In genomic region chr14:22074229-22074628, GRCm38 (mm10) we compare ENCODE assay signal across 12 mouse cellular contexts. TPM values are rescaled to one million over a fixed set of nuclear protein-coding genes. Genes with fewer than 3 reads are reported as not detected.
DNase-seq lines count a peak whose midpoint lies in the region; ATAC-seq and TF ChIP-seq lines count a peak whose summit lies in the region.
"Had no signal": no experiment of that assay in that cellular context is flagged by ENCODE, and none has a peak within 500 bp of the region (broad histone marks: within the 10 kb centered on the region; RNA-seq: fewer than 3 reads in every experiment).

No protein-coding gene starts in this region.

- no peaks in the 10 kb centered on the region for H3K36me3 ChIP-seq in kidney, embryonic 16.5 days (ENCODE audit: insufficient read depth, low read length)
- H3K36me3 ChIP-seq in kidney, embryonic 14.5 days (ENCODE audit: control insufficient read depth, insufficient read depth, low read length) = no peaks in the 10 kb centered on the region
- no peaks in the 10 kb centered on the region for H3K36me3 ChIP-seq in forebrain, postnatal 0 days (ENCODE audit: insufficient read depth)
- no peaks in the 10 kb centered on the region for H3K36me3 ChIP-seq in limb, embryonic 13.5 days
- H3K36me3 ChIP-seq in heart, embryonic 10.5 days = no peaks in the 10 kb centered on the region
- H3K36me3 ChIP-seq: liver, embryonic 15.5 days had no signal

- no peak overlapping the region for H3K4me3 ChIP-seq in kidney, embryonic 16.5 days (ENCODE audit: low read length)
- H3K4me3 ChIP-seq in kidney, embryonic 14.5 days (ENCODE audit: low read length) = no peak overlapping the region
- H3K4me3 ChIP-seq in forebrain, postnatal 0 days (ENCODE audit: low read depth, low read length) = no peak overlapping the region
- no peak overlapping the region for H3K4me3 ChIP-seq in limb, embryonic 13.5 days
- H3K4me3 ChIP-seq in heart, embryonic 10.5 days = no peak overlapping the region
- H3K4me3 ChIP-seq: liver, embryonic 15.5 days had no signal

- WGBS in kidney, embryonic 16.5 days = 40% methylated on average over 16 of the region's 16 CpGs
- WGBS in kidney, embryonic 14.5 days = 32% methylated on average over 16 of the region's 16 CpGs
- WGBS in forebrain, postnatal 0 days = 15% methylated on average over 16 of the region's 16 CpGs
- WGBS in limb, embryonic 13.5 days = 16% methylated on average over 16 of the region's 16 CpGs
- WGBS in heart, embryonic 10.5 days = 60% methylated on average over 16 of the region's 16 CpGs

- peak overlapping the region; percentile 17; the same call in 1 of the 2 replicates for H3K4me2 ChIP-seq in kidney, embryonic 16.5 days (replicated peaks; ENCODE audit: low read depth, low read length)
- no peak overlapping the region for H3K4me2 ChIP-seq in kidney, embryonic 14.5 days (replicated peaks; ENCODE audit: low read depth, low read length)
- peak overlapping the region; percentile 30; the same call in 1 of the 2 replicates for H3K4me2 ChIP-seq in forebrain, postnatal 0 days (ENCODE audit: low read depth)
- peak overlapping the region; percentile 36 for H3K4me2 ChIP-seq in limb, embryonic 13.5 days (replicated peaks)
- H3K4me2 ChIP-seq: liver, embryonic 15.5 days had no signal

- H3K9ac ChIP-seq in kidney, embryonic 16.5 days (replicated peaks; ENCODE audit: low read length) = no peak overlapping the region; the same call in 1 of the 2 replicates
- H3K9ac ChIP-seq in kidney, embryonic 14.5 days (ENCODE audit: low read depth, low read length) = no peak overlapping the region
- H3K9ac ChIP-seq in forebrain, postnatal 0 days = no peak overlapping the region
- no peak overlapping the region for H3K9ac ChIP-seq in limb, embryonic 13.5 days
- H3K9ac ChIP-seq: liver, embryonic 15.5 days had no signal

- peaks cover 3% of the 10 kb centered on the region for H3K27me3 ChIP-seq in kidney, embryonic 16.5 days (ENCODE audit: insufficient read depth, low read length)
- H3K27me3 ChIP-seq in kidney, embryonic 14.5 days (ENCODE audit: control insufficient read depth, insufficient read depth, low read length) = no peaks in the 10 kb centered on the region
- no peaks in the 10 kb centered on the region; the same call in none of the 2 replicates for H3K27me3 ChIP-seq in forebrain, postnatal 0 days (ENCODE audit: insufficient read depth, low read length)
- H3K27me3 ChIP-seq in limb, embryonic 13.5 days = peaks cover 52% of the 10 kb centered on the region
- peaks cover 34% of the 10 kb centered on the region for H3K27me3 ChIP-seq in heart, embryonic 10.5 days (ENCODE audit: insufficient read depth, poor library complexity, severe bottlenecking)
- H3K27me3 ChIP-seq: liver, embryonic 15.5 days had no signal

- ATAC-seq in kidney, embryonic 16.5 days (ENCODE audit: low FRiP score, low TSS enrichment) = no peak
- no peak for ATAC-seq in kidney, embryonic 14.5 days (ENCODE audit: low FRiP score, low TSS enrichment)
- no peak for ATAC-seq in forebrain, postnatal 0 days
- no peak for ATAC-seq in limb, embryonic 13.5 days (ENCODE audit: low FRiP score, low read depth)

- H3K4me1 ChIP-seq in kidney, embryonic 16.5 days (ENCODE audit: insufficient read depth, low read length) = peaks cover 4% of the 10 kb centered on the region; the same call in 1 of the 2 replicates
- no peaks in the 10 kb centered on the region; the same call in 1 of the 2 replicates for H3K4me1 ChIP-seq in kidney, embryonic 14.5 days (ENCODE audit: control insufficient read depth, insufficient read depth, low read length)
- 0 out of 2 replicates have a peak, but pooled peaks cover 3% of the 10 kb centered on the region for H3K4me1 ChIP-seq in forebrain, postnatal 0 days (ENCODE audit: insufficient read depth)
- H3K4me1 ChIP-seq in limb, embryonic 13.5 days = peaks cover 25% of the 10 kb centered on the region
- H3K4me1 ChIP-seq in heart, embryonic 10.5 days = peaks cover 5% of the 10 kb centered on the region
- H3K4me1 ChIP-seq: liver, embryonic 15.5 days had no signal

- DNase-seq in forebrain, postnatal 0 days = peak; percentile 18
- peak; percentile 48 for DNase-seq in retina, embryonic 14.5 days (ENCODE audit: low spot score)
- no peak for DNase-seq in urinary bladder, adult 2 months (ENCODE audit: low spot score)
- DNase-seq in layer of hippocampus, postnatal 36 days = no peak
- no peak for DNase-seq in heart, embryonic 10.5 days (ENCODE audit: low spot score)
- DNase-seq: cerebellum, postnatal 14 days; kidney, postnatal 14 days; thymus, postnatal 14 days had no signal

- H3K9me3 ChIP-seq in kidney, embryonic 16.5 days (ENCODE audit: low read length) = no peaks in the 10 kb centered on the region
- H3K9me3 ChIP-seq in kidney, embryonic 14.5 days (ENCODE audit: control insufficient read depth, low read length) = no peaks in the 10 kb centered on the region
- H3K9me3 ChIP-seq in forebrain, postnatal 0 days (ENCODE audit: low read length) = no peaks in the 10 kb centered on the region
- H3K9me3 ChIP-seq in limb, embryonic 13.5 days = no peaks in the 10 kb centered on the region
- no peaks in the 10 kb centered on the region for H3K9me3 ChIP-seq in heart, embryonic 10.5 days
- H3K9me3 ChIP-seq: liver, embryonic 15.5 days had no signal

- TF ChIP-seq CTCF in forebrain, postnatal 0 days (IDR thresholded peaks at IDR 0.05; ENCODE audit: low read depth) = no peak

- H3K27ac ChIP-seq in kidney, embryonic 16.5 days (ENCODE audit: low read length) = no peak overlapping the region
- no peak overlapping the region for H3K27ac ChIP-seq in kidney, embryonic 14.5 days (ENCODE audit: low read depth, low read length)
- no peak overlapping the region for H3K27ac ChIP-seq in forebrain, postnatal 0 days (ENCODE audit: low read depth, low read length)
- no peak overlapping the region for H3K27ac ChIP-seq in limb, embryonic 13.5 days
- H3K27ac ChIP-seq in heart, embryonic 10.5 days = no peak overlapping the region
- H3K27ac ChIP-seq: liver, embryonic 15.5 days had no signal

RNA-seq across cellular contexts. Expression of gene Lrmda, which starts 54.7 kb away (rescaled TPM):
- 0.45 and 0.76 TPM in 2 replicates for polyA plus RNA-seq in kidney, embryonic 16.5 days (2015; fragmentation: Nextera tagmentation; extraction: Ambion mirVana)
- polyA plus RNA-seq in kidney, embryonic 14.5 days (2014; fragmentation: Nextera tagmentation; extraction: Ambion mirVana) = 0.29 and 0.53 TPM in 2 replicates
- total RNA-seq in forebrain, postnatal 0 days (2014; rRNA removed) = 0.15 TPM in 1 of 2 replicates, not detected in the other
- 0.18 and 0.28 TPM in 2 replicates for polyA plus RNA-seq in forebrain, postnatal 0 days (2015; fragmentation: Nextera tagmentation; extraction: Ambion mirVana)
- polyA plus RNA-seq in limb, embryonic 13.5 days (2015; fragmentation: Nextera tagmentation; extraction: Ambion mirVana) = 0.36 and 0.38 TPM in 2 replicates
- 0.74 and 1.3 TPM in 2 replicates for polyA plus RNA-seq in urinary bladder, adult 2 months (2012; rRNA removed)
- total RNA-seq in layer of hippocampus, postnatal 36 days (2021) = 1 to 10 TPM in 1 of 2 experiments, under 1 TPM in 1; 0.87 to 1.0 TPM
- 0.60 and 1.1 TPM in 2 replicates for polyA plus RNA-seq in heart, embryonic 10.5 days (2016; fragmentation: Nextera tagmentation; extraction: Ambion mirVana)

Comparison
In these comparisons a context has a peak if more than half of its experiments do, and no peak if none do; other contexts are left out.
1. DNase-seq: peak in forebrain, postnatal 0 days (single experiment) and retina, embryonic 14.5 days (single experiment); none in urinary bladder, adult 2 months (single experiment), layer of hippocampus, postnatal 36 days (0 of 2) and heart, embryonic 10.5 days (single experiment).